Mouse (Mus musculus) liver, adult 2 months (tissue): ENCODE measurements around the gene Gm45234.

ENCODE experiments used
- CTCF ChIP-seq: fragments of 200-500 bp; IDR thresholded peaks from 2 replicates; pipeline ENCODE4 v1.5.1; 2011; ENCODE audit warnings: low read depth, low read length, control low read depth
- POLR2A ChIP-seq: fragments of 200-500 bp; IDR thresholded peaks from 2 replicates; pipeline ENCODE4 v1.6.1; 2011; ENCODE audit warnings: low read length, control low read depth; ENCODE audit not compliant: insufficient read depth; ENCODE audit errors: extremely low read depth

DNA sequence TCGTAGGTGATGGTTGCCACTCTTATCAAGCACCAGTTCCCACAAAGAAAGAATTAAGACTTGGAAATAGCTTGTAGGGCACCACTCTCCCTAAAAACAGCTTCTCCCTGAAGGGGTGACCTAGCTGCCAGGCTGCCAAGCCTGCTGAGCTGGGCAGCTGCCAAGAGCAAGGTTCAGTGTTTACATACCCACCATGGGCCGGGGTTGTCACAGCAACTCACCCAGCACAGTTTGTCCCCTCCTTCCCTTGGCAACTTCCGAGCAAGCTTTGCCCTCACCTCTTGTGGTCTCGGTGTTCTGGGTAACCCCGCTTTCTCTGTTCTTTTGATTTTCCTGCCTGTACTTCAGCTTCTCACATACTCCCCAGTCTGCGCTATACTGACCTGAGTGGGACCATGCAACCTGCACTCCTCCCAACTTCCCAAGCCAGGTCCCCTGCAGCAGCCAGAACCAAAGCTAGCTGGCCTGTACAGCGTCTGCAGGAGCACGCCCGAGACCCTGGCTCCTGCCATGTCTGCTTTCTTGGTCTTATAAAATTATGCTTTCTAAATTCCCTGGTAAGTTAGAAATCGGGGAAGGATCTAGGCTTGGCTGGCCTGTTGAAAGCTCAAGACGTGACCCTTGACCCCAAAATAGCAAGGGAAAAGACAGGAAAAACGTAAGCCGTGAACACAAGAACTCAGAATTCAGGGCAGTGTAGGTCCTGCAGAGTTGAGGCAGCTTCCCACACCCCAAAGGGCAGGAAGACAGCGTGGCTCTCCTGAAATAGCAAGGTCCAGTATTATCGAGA, 61.5 kb downstream of the Gm45234 start:
- TF ChIP-seq POLR2A, result no peak
- no peak for TF ChIP-seq CTCF
